Mouse (Mus musculus): ENCODE data around the gene Mob1a.
A peak's percentile ranks its signal among the peaks of the same experiment; 100 is the strongest.

- no peak for TF ChIP-seq POLR2A (IDR thresholded peaks at IDR 0.05; ENCODE audit: borderline replicate concordance, extremely low read depth, low read depth, low read length)
- peak; percentile 68 for TF ChIP-seq CTCF (IDR thresholded peaks at IDR 0.05; ENCODE audit: insufficient read depth, low read length)
Measured at GRCm38 (mm10) chr6:83278881-83279280, 46.9 kb upstream of the Mob1a start.

Data from lung, adult 2 months (tissue).